Mouse (Mus musculus) adipocyte (in vitro differentiated cells): ENCODE results near the gene D430019H16Rik.

Source experiments
- DNase-seq: peaks from one replicate; pipeline ENCODE4 v3.0.0-alpha.2; 2016; ENCODE audit warnings: low spot score

D430019H16Rik gene

GRCm38 (mm10) chr12:105539649-105540048 is 86.0 kb downstream of the D430019H16Rik start:
- DNase-seq, result no peak

GRCm38 (mm10) chr12:105541590-105542402 is 88.1 kb downstream of the D430019H16Rik start:
- DNase-seq, result no peak

- DNase-seq, result no peak
Measured at GRCm38 (mm10) chr12:105542513-105542912, 88.9 kb downstream of the D430019H16Rik start.
